Mouse (Mus musculus): ENCODE data around the gene Phb2.

Gene Phb2

GRCm38 (mm10) chr6:124750405-124750804 is 38.3 kb downstream of the Phb2 start:
- no peak for DNase-seq

DNA sequence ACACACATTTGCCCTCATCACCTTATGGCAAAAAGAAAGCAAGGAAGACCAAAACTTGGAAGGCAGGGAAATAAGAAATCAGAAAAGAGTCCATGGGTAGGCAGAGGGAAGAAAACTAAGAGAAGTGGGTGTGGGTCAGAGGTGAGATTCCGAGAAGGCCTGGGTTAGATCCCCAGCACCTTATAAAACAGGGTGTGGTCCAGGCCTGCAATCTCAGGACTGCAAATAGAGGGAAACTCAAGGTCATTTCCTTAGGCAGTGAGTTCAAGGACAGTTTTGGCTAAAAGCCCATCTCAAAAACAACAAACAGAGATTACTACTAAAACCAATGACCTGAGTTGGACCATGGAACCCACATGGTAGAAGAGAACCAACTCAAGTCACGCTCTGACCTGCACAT is 41.7 kb downstream of the Phb2 start:
- no peak for DNase-seq

DNA sequence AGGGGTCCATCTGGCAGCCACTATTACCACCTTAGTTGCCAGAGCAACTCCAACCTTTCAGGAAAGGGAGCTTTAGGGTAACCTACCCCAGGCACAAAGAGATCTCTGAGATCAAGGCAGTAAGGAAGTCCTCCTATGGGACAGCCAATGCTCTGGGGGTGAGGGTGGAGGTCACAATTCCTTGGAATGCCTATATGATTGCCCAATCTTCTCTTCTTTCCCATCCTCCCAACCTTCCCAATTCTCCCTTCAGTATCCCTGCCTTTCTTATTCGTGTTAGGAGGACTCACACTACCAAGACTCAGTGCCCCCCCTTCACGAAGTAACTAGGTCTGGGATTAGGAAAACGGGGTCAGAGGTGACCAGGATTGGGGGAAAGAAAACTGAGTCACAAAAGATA is 43.2 kb downstream of the Phb2 start:
- DNase-seq = no peak

GRCm38 (mm10) chr6:124755831-124756595 is 43.9 kb downstream of the Phb2 start, which contains the start of the genes Gm45234 and Atn1:
TSS of gene Gm45234 (minus strand) at chr6:124756021.
TSS of gene Atn1 (minus strand) at chr6:124756524.
- DNase-seq = peak; percentile 80 to 85

DNA sequence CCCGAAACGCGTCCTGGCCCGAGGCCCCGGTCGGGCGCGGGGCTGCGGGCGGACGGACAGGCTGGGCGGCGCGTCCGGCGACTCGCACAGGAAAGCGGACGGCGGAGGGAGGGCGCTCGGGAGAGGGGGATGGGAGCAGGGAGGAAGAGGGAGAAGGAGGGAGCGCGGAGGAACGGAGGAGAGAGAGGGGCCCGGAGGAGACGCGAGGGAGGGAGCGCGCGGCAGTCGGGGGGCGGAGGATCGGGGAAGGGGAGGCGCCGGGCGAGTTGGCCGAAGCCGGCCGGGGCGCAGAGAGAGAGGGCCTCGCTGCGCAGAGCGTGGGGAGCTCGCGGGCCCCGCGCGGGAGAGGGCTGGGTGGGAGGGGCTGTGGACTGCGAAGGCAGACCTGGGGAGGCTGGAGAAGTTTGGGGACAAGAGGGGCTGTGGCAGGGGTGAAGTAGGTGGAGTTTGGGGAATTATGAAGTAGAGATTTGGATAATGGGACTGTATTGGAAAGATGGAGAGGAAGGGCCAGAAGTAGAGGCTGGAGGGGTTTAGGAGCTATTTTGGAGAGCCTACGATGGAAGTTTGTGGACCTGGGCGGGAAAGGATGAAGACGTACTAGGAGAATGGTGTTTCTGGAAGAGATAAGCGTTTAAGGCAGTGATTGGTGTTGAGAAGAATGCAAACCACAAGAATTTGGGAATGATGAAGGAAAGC is 44.7 kb downstream of the Phb2 start:
- DNase-seq = peak; percentile 89 to 92

DNA sequence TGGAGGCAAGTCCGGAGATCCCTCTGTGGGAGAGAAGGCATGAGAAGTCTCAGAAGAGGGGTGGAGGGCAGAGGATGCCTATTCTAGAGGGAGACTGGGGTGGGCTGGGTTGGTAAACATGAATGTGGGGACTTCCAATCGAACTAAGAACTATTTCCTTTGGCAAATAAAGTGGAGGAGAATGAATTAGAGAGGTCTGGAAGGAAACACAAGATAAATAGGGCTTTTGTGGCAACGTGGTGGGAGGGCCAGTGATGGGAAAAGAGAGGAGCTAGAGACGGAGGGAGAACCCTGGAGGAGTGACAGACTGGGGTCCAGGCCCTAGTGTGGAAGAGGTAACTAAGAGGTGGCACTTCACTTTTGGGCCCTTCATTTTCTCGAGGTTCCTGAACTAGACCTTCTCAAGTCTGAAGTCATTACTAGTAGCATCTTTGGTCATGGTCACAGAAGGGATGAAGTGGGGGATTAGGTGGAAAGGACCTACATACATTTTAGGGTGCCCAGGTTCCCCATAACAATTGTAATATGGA is 45.3 kb downstream of the Phb2 start:
- no peak for DNase-seq

DNA sequence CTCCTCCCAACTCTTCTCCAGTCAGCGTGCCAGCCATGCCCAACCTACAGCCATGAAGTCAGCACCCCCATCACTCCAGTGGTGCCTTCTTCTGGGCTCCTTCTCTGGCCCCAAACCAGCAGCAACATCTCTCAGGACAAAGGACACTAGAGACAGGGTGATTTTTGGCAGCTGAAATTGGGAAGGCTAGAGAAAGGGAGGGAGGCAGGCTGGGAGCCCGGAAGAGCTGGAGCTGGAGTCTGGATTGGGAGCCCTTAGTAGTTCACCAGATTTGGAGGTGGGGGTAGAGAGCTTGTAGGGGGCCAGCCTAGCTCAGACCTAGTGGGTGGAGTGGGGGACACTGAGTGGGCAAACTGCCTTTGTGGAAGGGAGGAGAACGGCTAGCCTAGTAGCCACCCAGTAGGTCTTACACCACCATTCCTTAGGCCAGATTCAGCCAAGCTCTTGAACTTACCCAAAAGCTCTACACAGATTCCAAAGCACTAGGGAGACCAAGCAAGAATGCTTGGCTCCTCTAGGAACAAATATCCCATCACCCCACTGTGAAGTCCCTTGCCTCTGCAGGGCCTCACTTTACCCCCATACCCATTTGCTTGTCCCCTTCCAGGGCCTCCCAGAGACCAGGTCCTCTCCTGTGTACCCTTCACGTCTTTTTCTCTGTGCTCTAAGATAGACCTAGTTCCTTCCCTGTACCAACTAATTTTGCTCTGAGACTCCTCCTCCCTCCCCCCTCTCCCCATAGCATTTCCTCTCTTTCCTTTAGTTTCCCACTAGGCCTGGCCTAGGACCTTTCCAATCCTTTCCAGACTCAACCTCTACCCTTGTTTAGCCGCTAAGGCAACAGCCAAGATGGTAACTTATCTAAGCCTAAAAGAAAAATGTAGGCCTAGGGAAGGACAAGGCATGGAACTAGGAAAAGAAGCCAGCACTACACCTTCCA is 46.0 kb downstream of the Phb2 start:
- DNase-seq = peak; percentile 61 to 76

- DNase-seq = no peak
Observed at GRCm38 (mm10) chr6:124758849-124759232, 46.7 kb downstream of the Phb2 start.

DNA sequence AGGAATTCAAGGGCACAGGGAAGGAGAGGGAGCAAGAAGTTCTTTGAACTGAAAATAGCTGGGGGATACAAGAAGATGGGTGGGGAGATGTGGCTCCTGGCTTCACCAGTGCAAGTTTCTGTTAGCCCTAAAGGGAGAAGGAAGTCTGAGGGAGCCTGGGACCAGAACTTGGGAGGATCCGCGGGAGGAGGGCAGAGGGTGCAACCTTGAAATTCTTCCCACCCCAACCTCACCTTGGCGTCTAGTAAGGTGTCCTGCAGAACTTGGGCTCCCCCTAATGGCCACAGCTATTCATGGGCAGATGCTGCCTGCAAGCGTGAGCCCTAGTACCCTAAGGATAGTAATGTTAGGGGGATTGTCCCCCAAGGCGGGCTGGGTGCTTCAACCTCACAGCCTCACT is 47.1 kb downstream of the Phb2 start:
- DNase-seq = peak; percentile 82 to 90

- no peak for DNase-seq
Observed at GRCm38 (mm10) chr6:124765951-124766350, 53.8 kb downstream of the Phb2 start.
